Mouse (Mus musculus): ENCODE results near the gene Fam241b.
"Not testable (repeated sequence)": the region's sequence is repeated elsewhere in the genome, so short reads cannot be mapped to it uniquely, and the experiment has no call there.

Gene Fam241b

DNA sequence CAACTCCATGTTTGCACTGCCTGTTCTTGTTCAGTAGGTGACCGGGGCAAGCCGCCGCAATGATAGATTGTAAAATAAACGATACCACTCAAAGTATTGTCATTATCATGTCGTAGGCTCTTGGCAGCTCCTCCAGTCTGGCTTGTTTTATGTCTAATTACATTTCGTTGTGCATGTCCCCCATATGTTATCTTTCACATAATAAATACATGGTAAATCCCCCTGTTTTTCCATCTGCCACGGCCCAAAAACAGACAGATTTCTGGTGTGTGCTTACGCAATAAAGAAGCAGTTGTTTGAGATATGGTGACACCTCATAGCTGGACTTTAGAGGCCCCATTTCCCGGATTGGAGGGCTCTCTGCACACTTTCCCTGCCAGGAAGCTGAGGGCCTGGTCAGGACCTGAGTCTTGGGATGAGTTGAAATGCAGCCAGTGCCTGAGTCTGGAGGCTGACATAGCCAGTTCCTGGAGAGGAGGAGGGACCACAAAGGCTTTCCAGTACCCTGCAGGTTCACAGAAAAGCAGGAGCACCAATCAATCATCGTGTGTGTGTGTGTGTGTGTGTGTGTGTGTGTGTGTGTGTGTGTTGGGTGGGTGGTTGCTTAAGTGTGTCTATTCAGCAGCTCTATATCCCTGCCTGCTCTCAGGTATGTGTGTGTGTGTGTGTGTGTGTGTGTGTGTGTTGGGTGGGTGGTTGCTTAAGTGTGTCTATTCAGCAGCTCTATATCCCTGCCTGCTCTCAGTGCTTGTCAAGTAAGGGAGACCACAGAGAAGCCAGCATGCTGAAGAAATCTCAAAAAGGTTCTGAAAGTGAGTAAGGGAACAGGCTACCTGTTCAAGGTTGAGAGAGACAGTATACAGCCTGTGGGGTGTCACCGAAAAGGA, 67.2 kb downstream of the Fam241b start:
- DNase-seq (ENCODE audit: low read depth, low spot score): no peak

DNA sequence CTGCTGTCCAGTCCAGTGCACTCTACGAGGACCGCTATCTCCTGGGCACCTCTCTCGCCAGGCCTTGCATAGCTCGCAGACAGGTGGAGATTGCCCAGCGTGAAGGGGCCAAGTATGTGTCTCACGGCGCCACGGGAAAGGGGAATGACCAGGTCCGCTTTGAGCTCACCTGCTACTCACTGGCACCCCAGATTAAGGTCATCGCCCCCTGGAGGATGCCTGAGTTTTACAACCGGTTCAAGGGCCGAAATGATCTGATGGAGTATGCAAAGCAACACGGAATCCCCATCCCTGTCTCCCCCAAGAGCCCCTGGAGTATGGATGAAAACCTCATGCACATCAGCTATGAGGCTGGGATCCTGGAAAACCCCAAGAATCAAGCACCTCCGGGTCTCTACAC, 72.4 kb downstream of the Fam241b start:
- not testable (repeated sequence) for DNase-seq (ENCODE audit: low read depth, low spot score)

DNA sequence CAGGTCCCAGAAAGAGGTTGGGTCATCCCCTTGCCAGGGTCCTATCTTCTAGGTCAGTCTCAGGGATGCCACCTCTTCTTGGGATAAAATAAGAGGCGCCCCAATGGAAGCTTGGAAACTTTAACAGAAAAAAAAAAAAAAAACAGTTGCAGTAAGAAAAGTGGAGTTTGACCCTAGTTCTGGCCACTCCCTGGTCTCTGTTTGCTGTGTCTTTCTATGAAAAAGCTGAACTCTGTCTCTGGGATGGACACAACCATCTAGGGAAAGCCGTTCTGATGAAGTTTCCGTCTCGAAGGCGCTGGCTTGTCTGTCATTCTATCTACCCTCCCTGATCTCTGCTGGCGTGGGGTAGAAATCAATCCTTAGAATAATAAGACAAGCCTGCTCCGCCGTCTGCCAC, 73.1 kb downstream of the Fam241b start:
- DNase-seq (ENCODE audit: low read depth, low spot score): no peak

DNA sequence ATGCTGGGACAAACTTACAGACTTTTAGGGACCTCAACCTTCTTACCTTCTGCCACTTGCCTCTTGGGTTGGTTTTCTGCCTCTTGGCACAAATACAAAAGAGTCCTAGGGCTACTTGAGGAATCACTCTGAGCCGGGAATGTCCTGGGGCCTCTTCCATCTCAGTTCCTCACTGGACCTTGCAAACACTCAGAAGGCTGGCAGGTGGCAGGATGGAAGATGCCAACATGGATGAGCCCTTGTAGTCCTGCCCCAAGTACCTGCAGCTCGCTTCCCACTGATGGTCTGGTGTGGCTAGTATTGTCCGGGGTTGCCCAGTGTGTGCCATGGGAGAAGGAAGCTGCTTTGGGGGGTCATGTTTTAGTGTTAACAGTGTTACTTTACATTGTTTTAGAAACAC, 73.8 kb downstream of the Fam241b start:
- no peak for DNase-seq (ENCODE audit: low read depth, low spot score)

DNA sequence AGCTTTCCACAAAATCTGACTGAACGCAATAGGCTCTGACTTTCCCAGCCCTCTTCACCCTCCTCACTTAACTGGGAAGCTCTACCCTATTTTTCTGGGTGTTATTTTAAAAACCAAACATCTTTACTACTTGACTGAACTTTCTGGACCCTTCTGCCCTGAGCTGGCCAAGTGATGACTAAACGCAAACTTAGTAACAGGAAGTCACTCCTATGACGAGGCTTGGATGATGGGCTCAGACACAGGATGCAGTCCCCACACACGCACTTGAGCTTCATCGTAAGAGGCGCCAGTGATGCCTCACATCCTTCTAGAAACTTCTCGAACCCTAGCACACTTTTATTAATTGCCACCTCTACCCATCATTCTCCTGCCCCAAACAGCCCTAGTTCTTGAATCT, 74.3 kb downstream of the Fam241b start:
- DNase-seq (ENCODE audit: low read depth, low spot score): no peak

DNA sequence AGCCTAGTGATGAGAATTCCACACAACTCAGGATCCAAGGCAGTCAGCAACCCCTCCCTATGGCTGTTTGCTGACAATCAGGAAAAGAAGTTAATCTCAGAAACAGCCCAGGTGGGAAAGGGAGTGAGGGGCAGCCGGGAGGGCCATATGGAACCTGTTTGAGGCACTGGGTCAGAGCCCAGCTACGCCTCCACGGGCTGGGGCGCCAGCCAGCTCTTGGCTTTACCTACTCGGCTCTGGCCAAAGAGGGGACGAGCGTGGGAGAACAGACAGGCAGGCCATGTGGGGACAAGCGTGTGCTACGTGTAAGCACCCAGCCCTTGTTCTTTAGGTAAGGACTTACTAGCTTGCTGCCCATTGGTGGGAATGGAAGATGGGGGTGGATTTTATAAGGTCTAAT, 75.2 kb downstream of the Fam241b start:
- DNase-seq (ENCODE audit: low read depth, low spot score): no peak

DNA sequence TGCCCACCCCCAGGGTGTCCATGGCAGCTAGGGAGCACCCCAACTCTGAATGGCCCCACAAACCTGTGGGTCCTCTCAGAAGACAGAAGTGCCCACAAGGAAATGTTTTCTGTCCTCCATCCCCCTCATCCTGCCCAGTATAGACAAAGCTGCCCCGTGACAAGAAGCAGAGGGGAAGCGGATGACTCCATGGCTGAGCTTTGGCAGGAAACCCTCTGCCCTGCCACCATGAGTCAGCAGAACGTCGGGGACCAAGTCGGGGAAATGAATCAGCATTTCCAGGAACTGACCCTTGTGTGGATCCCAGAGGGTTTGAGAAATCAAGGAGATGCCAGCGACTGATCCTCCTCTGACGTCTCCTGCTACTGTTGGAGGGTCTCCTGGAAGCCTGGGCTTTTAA, 77.5 kb downstream of the Fam241b start:
- DNase-seq (ENCODE audit: low read depth, low spot score): no peak

DNA sequence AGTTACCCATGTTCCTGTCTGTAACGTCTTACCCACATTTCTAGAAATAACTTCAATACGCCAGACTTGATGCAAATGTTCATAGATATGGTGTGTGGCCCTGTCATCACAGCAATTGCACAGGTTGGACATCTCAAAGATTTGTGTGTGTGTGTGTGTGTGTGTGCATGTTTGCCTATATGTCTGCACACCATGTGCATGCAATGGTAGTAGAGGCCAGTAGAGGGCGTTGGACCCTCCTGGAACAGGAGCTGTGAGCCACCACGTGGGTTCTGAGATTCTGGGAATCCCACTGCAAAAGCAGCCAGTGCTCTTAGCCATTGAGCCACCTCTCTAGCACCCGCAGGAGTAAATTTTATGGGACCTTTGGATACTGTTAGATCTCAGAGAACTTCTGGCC, 80.9 kb downstream of the Fam241b start:
- peak; percentile 15 for DNase-seq (ENCODE audit: low read depth, low spot score)

DNA sequence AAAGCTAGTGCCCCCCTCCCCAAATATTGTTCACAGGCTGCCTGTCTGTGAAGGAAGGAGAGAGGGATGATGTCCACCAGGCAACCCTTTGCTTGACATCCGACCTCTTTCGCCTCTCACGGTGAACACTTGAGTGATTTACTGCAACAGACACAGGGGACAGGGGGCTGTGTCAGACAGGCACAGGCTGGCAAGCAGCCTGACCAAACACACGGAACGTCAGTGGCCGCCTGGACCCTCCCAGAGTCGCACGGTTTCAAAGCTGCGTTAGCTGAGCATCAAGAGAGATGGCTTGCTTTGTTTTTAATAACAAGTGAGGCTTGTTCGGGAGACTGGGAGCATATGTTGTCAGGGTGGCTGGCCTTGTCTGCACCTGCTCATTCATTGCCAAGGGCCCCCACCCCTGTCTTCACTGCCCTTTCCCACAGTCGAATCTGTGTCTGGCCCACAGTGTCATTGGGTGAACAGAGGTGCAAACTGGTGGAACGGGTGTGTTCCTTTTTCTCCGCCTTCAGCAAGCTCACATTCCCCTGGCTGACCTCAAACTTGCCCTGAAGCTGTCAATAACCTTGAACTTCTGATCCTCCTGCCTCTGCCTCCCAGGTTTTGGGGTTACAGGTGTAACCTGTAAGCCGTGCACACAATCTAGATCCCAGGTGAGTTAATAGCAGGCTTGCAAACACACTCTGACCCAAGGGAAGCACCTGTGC, 82.6 kb downstream of the Fam241b start:
- DNase-seq (ENCODE audit: low read depth, low spot score): peak; percentile 52

DNA sequence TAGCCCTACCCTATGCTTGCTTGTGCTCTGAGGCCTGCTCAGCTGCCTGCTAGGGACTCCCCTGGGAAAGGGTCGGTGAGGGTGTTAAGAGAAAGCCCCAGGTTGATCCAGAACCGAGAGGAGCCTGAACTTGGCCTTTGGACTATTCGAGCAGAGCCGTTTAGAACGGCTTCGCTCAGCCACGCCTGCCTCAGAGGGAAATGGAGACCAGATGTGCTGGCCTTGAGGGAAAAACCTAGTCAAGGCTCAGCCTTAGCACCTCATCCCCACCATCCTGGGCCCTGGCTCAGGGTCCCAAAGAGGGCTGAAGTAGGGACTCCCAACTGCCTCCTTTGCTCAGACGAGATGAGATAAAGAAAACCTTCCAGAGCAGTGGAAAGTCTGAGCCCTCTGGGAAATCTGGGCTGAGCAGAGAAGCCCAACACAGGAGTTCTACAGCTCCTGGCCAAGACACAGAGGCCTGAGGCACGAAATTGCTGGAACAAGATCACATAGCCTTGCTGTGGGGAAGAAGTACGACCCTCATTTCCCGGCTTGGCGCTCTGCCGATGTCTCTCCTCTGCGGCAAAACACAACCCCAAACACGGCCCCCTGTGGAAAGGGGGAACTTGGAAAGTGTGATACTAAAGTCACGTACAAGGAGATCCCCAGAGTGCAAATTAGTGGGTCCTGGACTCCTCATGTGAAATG, 83.4 kb downstream of the Fam241b start:
- DNase-seq (ENCODE audit: low read depth, low spot score): no peak

DNA sequence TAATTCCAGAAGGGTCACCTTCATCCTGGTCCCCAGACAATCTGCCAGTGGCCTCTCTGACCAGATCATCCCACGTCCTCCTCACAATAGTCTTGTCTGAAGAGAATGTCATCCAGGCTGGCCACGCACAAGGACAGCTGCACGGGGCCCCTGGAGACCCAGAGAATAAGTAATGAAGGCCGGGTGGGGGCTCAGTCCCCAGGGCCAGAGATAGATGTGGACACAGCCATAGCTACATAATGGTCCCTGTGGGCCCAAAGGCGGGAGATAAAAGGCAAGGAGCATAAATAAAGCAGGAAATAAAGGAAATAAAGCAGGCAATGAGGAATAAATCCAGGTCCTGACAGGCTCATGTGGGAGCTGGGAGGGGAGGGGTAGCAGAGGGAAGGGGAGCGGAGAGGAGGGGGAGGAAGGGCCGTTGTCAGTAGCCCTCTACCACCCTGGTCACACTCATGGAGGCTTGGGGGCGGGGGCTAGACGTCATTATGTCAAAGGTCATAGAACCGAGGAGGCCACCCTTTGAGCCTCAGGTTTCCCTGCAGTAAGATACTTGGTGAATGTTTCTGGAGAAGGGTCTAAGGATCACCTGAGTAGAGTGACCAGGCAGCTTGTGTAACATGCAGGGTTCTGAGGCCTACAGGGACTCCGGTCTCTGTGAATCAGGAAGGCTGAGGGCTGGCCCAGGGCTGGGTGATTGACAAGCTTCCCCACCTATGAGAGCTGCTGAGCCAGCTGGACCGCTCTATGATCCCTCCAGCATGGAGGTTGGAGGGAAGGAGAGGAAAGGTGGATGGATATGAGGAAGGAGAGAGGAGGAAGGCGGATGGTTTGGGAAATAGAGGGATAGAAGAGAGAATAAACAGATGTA, 85.0 kb downstream of the Fam241b start:
- DNase-seq (ENCODE audit: low read depth, low spot score): peak; percentile 68

All from mesoderm, embryonic 11.5 days (tissue).